Mouse (Mus musculus) spleen, postnatal 36 days (tissue): Measurements from ENCODE around the gene Henmt1.

ENCODE experiments used
- DNase-seq, 2 experiments: peaks; one replicate each; pipeline ENCODE4 v3.0.0; 2022; ENCODE audit warnings: low spot score in 2 of 2, mixed read lengths in 1 of 2

Henmt1 gene

GRCm38 (mm10) chr3:108940001-108940633 lies 444 bp downstream of the Henmt1 start, which contains the start of gene Gm9857:
TSS of gene Gm9857 (minus strand) at chr3:108940445.
- DNase-seq = no peak

DNA sequence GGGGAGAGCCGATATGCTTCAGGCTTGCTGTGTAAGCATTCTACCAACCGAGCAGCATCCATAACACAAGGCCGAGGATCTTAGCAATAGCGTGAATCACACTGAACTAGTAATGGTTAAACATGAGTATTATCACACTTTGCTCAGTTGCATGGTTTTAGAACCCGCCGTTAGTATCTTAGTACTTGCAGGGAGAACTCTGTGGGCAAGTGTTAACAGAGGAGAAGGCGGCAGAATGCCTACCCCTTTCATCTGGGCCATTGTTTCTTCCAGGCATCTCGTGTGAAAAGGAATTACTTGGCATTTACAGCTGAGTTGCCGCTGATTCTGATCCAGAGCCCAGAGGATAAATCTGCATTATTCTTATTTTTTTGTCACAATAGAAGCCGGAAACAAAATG lies 1.3 kb downstream of the Henmt1 start:
- no peak for DNase-seq

GRCm38 (mm10) chr3:108957976-108958375 lies 18.3 kb downstream of the Henmt1 start:
- no peak for DNase-seq

DNA sequence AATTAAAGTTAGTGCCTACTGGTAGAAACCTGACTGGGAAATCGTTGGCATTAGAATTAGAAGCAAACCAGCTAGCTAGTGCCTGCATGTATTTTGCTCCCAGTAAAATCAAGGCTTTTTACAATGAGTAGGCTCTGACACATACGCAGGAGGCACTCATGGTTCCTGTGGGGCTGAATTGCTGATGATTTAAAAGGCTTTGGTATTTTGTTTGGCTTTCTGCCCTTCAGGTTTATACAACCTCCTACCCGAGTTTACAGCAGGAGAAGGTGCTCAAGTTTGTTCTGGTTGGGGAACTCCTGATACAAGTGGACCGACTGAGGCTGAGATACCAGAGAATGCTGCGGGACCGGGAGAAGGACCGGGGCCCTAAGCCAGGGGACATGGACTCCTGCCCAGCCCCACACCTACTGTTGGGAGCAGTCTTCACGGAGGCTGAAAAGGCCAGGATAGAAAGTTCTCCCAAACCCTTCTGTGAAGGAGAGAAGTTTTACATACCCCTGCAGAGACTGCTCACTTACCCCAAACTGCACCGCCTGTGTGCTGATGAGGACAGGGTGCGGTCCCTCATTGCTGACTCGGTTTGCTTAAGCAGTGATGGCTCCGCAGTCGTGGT lies 20.1 kb downstream of the Henmt1 start:
- no peak for DNase-seq

GRCm38 (mm10) chr3:108961226-108961625 lies 21.6 kb downstream of the Henmt1 start:
- DNase-seq = no peak

- no peak for DNase-seq
Measured at GRCm38 (mm10) chr3:108961655-108962054, 22.0 kb downstream of the Henmt1 start.

GRCm38 (mm10) chr3:108963278-108963677 lies 23.6 kb downstream of the Henmt1 start:
- no peak for DNase-seq

DNA sequence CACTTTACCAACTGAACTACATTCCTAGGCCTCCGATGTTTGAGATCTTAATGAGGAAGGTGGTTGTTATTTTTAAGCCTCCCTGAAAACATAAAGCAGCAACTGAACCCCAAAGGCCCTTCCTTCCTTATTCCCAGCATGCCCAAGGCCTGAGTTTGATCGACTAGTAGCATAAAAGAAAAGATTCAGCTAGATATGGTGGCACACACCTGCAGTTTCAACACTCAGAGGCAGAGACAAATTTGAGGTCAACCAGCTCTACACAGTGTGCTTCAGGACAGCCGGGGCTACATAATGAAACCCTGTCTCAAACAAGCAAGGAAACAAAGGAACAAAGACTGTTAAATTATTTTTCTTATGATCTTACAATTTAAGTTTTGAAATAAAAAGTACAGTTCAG lies 24.1 kb downstream of the Henmt1 start:
- no peak for DNase-seq

GRCm38 (mm10) chr3:108964361-108965044 lies 24.8 kb downstream of the Henmt1 start:
- no peak for DNase-seq

- DNase-seq = no peak
Measured at GRCm38 (mm10) chr3:108966051-108966450, 26.4 kb downstream of the Henmt1 start.

DNA sequence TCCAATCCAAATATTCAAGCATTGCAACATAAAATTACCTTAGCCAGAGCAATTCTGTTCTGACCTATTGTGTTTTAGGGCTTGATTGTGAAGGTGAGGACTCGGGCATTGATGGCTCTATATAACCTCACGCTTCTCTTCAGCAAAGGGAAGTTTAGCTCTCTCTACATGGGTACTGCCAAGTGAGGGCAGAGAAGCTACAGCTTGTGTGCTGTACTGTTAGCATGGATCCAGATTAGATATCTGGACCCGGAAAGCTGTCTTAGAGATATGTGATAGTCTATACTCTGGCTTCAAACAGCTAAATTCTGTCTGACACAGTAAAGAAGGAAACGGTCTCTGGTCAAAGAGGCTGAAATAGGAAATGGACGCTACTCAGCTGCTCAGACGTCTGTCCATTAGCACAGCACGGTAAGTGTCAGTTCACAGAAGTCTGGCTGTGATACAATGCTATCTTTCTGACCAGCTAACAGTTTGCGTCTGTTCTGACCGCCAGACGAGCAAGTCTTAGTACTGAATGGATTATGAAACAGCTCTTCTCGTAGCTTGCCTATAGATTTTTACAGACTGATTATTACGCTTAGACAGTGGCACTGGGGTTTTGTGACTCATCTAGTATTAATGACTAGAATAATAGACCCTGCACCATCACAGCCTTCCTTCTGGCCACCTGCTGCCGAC lies 34.4 kb downstream of the Henmt1 start:
- no peak for DNase-seq

DNA sequence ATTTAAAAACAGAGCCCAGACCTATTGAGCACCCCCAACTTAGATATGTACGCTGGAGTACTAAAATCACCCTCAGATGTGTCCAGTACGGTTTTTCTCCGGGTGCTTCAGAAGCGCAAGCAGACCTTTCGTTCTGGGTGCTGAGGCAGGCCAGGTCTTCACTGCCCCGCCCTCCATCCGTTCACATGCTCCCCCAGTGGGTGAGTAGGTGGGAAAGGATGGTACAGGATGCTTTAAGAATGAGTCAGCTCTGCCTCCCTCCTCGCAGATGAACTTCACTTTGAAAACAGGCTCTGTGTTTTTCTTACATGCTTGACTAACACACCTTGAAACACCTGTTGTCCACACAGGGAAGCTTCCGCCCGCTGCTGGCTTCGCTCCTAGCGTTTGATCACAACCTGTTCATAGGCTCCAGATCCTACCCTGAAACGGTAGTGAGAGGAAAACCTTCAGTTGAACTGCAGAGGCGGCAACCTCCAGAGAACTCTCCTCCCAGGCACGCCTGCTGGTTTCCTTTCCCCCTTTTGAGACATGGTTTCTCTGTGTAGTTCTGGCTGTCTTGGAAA lies 35.3 kb downstream of the Henmt1 start:
- DNase-seq = no peak

DNA sequence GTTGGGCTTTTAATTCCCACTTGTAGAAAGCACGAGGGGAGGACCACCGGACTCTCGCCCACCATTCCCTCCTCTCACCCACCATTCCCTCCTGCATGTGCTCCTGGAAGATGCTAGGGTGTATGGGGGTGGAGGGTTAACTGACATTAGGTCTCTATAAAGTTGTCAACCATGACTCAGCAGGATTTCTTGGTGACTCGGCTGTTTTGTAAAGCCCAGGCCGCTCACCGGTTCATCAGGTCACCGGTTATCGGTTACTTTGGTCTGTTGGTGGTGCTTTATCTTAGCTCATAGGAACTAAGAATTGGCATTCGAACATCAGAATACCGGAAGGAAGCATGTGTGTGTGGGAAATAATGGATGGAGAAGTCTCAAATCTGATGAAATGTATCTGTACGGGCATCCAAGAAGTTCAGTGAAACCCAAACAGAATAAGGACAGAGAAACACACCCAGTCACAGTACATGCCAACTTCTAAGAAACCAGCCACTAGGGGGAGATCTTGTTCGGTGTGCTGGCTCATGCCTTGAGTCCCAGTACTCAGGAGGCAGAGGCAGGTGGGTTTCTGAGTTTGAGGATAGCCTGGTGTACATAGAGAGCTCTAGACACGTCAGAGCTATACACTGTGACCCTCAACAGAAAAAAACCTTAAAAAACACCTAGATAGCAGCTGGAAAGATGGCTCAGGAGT lies 37.8 kb downstream of the Henmt1 start:
- peak in 1 of 2 experiments; percentile 13 for DNase-seq

- DNase-seq = no peak
Measured at GRCm38 (mm10) chr3:108981946-108982345, 42.3 kb downstream of the Henmt1 start.

DNA sequence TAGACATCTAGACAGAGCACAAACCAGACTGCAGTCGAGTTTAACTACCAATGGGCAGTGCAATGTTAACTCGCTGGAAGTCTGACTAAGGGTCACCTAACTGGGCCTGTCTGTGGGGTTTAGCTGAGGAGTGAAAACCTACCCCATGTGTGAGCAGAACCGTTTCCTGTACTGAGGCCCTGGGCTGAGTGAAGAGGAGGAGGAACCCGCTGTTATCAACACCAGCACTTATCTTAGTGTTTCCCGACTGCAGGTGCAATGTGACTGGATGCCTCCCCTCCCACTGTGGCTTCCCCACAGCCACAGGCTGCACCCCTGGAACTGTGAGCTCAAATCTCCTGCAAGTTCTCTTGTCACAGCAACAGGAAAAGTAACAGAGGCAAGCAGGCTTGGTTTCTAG lies 44.3 kb downstream of the Henmt1 start:
- no peak for DNase-seq

- DNase-seq = no peak
Measured at GRCm38 (mm10) chr3:108986534-108986933, 46.9 kb downstream of the Henmt1 start.

GRCm38 (mm10) chr3:108987009-108987659 lies 47.5 kb downstream of the Henmt1 start:
- no peak for DNase-seq

DNA sequence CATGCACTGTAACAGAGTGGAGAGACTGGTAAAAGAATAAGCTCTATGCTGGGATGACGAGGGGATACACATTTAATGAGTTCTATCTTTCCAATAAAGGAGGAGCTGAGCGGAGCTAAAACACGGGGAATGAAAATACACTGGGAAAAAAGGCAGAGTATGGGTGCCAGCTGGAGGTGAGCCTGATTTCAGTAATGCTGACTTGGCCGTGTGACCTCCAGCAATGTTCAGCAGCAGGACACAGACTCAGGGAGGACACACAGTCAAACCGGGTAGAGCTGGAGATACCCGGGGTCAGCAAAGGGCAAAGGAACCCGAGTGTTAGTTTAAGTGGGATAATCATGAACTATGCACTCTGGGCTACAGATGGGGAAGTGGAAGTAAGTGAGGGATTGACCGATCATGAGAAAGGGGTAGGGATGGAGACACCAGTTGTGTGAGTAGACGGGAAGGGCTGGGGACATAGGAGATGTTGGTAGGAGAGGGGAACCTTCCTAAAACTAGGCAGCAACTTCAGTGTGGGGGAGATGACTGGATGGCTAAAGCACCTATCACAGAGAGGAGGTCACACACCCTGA lies 50.4 kb downstream of the Henmt1 start:
- DNase-seq = peak in 1 of 2 experiments; percentile 6

DNA sequence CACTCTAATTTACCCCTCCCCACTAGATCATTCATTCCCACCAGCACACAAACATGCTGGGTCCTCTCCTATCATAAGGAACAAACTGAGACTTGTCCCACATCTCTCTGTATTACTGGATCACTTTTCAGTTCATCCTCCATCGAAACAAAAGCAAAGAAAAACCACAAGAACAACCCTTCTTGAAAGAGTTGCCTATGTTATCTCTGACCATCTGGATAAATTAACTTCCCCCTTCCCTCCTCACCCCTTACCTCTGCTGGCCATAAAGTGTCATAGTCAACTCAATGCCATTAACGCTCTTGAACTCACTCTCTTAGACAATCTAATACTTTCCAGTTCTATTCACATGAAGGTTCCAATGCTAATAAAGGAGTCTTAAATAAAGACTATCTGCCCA lies 54.8 kb downstream of the Henmt1 start:
- no peak for DNase-seq

GRCm38 (mm10) chr3:108995379-108995778 lies 55.7 kb downstream of the Henmt1 start:
- no peak for DNase-seq

DNA sequence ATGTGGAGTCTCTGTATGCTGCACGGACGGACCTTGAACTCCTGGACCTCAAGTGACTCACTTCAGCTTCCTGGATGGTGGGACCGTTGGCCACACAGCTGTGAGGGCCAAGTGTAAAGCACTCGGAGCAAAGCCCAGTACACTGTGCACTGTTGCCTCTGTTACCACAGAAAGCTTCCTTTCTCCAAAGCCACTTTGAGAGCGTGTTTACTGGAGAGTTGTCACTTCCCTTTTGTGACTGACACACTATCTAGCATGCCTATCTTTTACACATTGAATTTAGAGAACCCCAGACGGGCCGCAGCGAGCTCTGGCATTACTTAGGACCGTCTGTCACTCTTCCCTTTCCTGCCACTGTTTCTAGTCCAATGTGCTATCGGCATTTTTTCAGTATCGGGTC lies 57.6 kb downstream of the Henmt1 start:
- peak; percentile 7 to 28 for DNase-seq
